Mouse (Mus musculus): ENCODE data around the gene Dennd4c. TPM values are rescaled to one million over a fixed set of nuclear protein-coding genes. Genes with fewer than 3 reads are reported as not detected.

Dennd4c gene
- polyA plus RNA-seq, 1 experiment: 2.8 TPM

GRCm38 (mm10) chr4:86710666-86711215, 37.6 kb upstream of the Dennd4c start:
- no peaks in the 10 kb centered on the region for H3K79me3 ChIP-seq (ENCODE audit: low read depth)
- no peak for TF ChIP-seq MAX (IDR thresholded peaks at IDR 0.05)
- TF ChIP-seq CTCF (IDR thresholded peaks at IDR 0.05; ENCODE audit: control insufficient read depth, insufficient read depth, insufficient read length): no peak
- no peak overlapping the region for H3K4me3 ChIP-seq (ENCODE audit: insufficient read depth, poor library complexity, severe bottlenecking)
- no peaks in the 10 kb centered on the region for H3K36me3 ChIP-seq (ENCODE audit: control insufficient read depth, insufficient read depth)
- H3K79me2 ChIP-seq (ENCODE audit: control insufficient read depth, insufficient read depth): no peaks in the 10 kb centered on the region
- no peak overlapping the region for H3ac ChIP-seq (ENCODE audit: control insufficient read depth, insufficient read length, low read depth)
- no peaks in the 10 kb centered on the region for H3K27me3 ChIP-seq (ENCODE audit: control insufficient read depth, insufficient read depth, insufficient read length)

DNA sequence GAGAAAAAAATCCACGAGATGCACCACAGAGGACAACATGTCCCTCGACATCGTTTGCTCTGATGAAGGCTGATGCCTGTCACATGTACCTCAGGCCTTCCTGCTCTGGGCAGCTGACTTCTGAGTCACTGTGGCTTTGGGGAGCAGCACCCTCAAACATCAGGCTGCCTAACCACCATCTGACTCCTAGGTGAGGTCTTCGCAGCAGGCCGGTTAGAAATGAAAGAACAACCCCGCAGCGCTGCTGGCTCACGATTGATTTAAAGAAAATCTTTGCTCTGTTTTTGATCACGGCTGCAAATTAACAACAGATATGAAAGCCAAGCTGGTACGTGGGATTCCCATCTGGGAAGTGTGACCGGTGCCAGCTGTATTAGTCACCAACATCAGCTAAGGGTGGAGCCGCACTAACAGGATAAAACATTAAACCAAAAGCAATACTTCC, 35.6 kb upstream of the Dennd4c start:
- Histone ChIP-seq H3K36me3 (ENCODE audit: control insufficient read depth, insufficient read depth) (no peaks in the 10 kb centered on the region), H3K79me3 (ENCODE audit: low read depth) (no peaks in the 10 kb centered on the region), H3K27me3 (ENCODE audit: control insufficient read depth, insufficient read depth, insufficient read length) (no peaks in the 10 kb centered on the region), H3ac (ENCODE audit: control insufficient read depth, insufficient read length, low read depth) (peak overlapping the region; percentile 9), H3K4me3 (ENCODE audit: insufficient read depth, poor library complexity, severe bottlenecking) (no peak overlapping the region), H3K79me2 (ENCODE audit: control insufficient read depth, insufficient read depth) (no peaks in the 10 kb centered on the region)
- peak; percentile 27 for TF ChIP-seq FOSL1 (IDR thresholded peaks at IDR 0.05; ENCODE audit: insufficient read depth, low read length, poor library complexity, severe bottlenecking)
- TF ChIP-seq USF1 (IDR thresholded peaks at IDR 0.05; ENCODE audit: low read depth): peak; percentile 83
- TF ChIP-seq MYOG (IDR thresholded peaks at IDR 0.05; ENCODE audit: control insufficient read depth, extremely low read depth, insufficient read length): no peak
- no peak for TF ChIP-seq CEBPB (IDR thresholded peaks at IDR 0.05; ENCODE audit: low read depth)
- peak; percentile 25 for TF ChIP-seq MYOD1 (IDR thresholded peaks at IDR 0.05; ENCODE audit: control insufficient read depth, insufficient read length, low read depth)
- peak; percentile 97 for TF ChIP-seq MAX (IDR thresholded peaks at IDR 0.05)
- no peak for TF ChIP-seq CTCF (IDR thresholded peaks at IDR 0.05; ENCODE audit: control insufficient read depth, insufficient read depth, insufficient read length)

DNA sequence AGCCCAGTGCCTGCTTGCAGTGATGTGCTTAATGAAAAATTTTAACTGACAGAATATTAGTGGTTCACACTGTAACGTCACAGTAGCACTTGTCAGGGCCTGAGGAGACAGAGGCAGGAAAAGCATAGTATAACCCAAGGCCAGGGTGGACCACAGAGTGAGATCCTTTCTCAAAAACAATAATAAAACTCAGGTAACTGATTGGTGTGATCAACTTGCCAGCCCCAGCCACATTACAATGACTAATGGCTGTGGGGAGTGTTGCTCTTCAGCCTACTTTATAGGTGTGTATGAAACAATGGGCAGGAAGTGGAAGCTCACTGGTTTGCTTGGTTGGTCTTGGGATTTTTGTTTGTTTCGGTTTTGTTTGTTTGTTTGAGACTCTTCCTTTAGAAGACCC, 34.8 kb upstream of the Dennd4c start:
- no peak overlapping the region for H3ac ChIP-seq (ENCODE audit: control insufficient read depth, insufficient read length, low read depth)
- no peaks in the 10 kb centered on the region for H3K27me3 ChIP-seq (ENCODE audit: control insufficient read depth, insufficient read depth, insufficient read length)
- H3K36me3 ChIP-seq (ENCODE audit: control insufficient read depth, insufficient read depth): no peaks in the 10 kb centered on the region
- H3K79me3 ChIP-seq (ENCODE audit: low read depth): no peaks in the 10 kb centered on the region
- no peak overlapping the region for H3K4me3 ChIP-seq (ENCODE audit: insufficient read depth, poor library complexity, severe bottlenecking)
- TF ChIP-seq MYOG (IDR thresholded peaks at IDR 0.05; ENCODE audit: control insufficient read depth, extremely low read depth, insufficient read length): no peak
- no peak for TF ChIP-seq MAX (IDR thresholded peaks at IDR 0.05)
- TF ChIP-seq FOSL1 (IDR thresholded peaks at IDR 0.05; ENCODE audit: insufficient read depth, low read length, poor library complexity, severe bottlenecking): no peak
- no peak for TF ChIP-seq CEBPB (IDR thresholded peaks at IDR 0.05; ENCODE audit: low read depth)
- TF ChIP-seq USF1 (IDR thresholded peaks at IDR 0.05; ENCODE audit: low read depth): no peak
- TF ChIP-seq CTCF (IDR thresholded peaks at IDR 0.05; ENCODE audit: control insufficient read depth, insufficient read depth, insufficient read length): no peak
- no peak for TF ChIP-seq MYOD1 (IDR thresholded peaks at IDR 0.05; ENCODE audit: control insufficient read depth, insufficient read length, low read depth)
- no peaks in the 10 kb centered on the region for H3K79me2 ChIP-seq (ENCODE audit: control insufficient read depth, insufficient read depth)

DNA sequence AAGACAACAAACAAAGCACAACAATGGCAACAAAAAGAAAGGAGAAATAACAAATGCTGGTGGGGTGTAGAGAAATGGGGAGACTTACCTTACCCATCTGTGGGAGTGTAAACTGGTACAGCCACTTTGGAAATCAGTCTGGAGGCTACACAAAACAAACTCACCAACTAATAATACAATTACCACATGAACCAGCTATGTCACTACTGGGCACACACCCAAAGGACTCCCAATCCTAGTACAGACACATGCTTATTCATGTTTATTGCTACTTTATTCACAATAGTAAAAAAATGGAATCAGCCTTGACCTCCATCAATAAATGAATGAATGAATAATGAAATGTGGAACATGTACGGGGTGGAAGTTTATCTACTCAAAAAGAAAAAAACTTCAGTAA, 33.0 kb upstream of the Dennd4c start:
- H3K79me2 ChIP-seq (ENCODE audit: control insufficient read depth, insufficient read depth): no peaks in the 10 kb centered on the region
- H3K27me3 ChIP-seq (ENCODE audit: control insufficient read depth, insufficient read depth, insufficient read length): no peaks in the 10 kb centered on the region
- H3K36me3 ChIP-seq (ENCODE audit: control insufficient read depth, insufficient read depth): no peaks in the 10 kb centered on the region
- H3K79me3 ChIP-seq (ENCODE audit: low read depth): no peaks in the 10 kb centered on the region
- TF ChIP-seq USF1 (IDR thresholded peaks at IDR 0.05; ENCODE audit: low read depth): no peak
- H3ac ChIP-seq (ENCODE audit: control insufficient read depth, insufficient read length, low read depth): no peak overlapping the region
- no peak overlapping the region for H3K4me3 ChIP-seq (ENCODE audit: insufficient read depth, poor library complexity, severe bottlenecking)

DNA sequence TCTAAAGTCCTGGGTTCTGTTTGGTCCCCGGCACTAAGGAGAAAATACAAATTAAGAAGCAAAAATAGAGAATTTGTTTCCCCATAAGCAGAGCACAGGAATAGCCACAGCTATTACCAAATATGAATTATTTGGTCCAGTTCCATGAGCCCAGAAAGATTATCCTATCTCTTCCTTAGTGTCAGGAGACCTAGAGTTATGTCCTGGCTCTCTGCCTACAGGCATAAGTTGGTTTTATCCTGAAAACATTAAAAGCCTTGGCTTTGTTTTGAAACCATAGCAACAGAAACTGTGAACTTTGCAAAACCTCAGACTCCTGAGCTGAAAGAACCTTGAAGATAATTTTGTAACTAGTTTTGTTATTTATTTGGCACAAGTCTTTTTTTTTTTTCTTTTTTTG, 31.2 kb upstream of the Dennd4c start:
- no peaks in the 10 kb centered on the region for H3K27me3 ChIP-seq (ENCODE audit: control insufficient read depth, insufficient read depth, insufficient read length)
- H3K36me3 ChIP-seq (ENCODE audit: control insufficient read depth, insufficient read depth): no peaks in the 10 kb centered on the region
- no peak overlapping the region for H3K4me3 ChIP-seq (ENCODE audit: insufficient read depth, poor library complexity, severe bottlenecking)

DNA sequence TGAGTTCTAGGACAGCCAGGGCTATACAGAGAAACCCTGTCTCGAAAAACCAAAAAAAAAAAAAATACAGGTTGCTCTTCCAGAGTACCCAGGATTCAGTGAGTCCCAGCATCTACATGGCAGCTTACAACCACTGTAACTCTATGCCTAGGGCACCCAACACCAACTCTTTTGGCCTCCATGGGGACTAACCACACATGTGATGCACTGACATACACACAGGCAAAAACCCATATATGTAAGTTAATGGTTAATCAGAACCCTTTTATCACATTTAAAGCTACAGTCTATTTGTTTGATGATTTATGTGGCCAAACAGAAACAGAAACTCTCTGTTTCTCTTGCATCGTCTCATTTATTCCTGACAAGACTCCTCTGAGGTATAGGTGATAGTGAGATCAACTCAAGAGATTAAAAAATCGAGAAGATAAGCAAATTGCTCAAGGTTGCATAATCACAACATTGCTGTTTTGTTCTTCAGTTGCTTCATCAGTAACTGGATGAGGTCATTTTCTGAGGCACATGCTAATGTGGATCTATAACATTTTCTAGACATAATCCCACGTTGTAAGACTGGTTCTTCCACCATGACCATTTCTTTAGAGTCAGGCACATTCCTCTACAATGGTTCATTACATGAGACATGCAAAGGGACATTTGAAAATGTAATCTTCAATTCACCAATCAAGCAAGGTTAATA, 29.3 kb upstream of the Dennd4c start:
- Histone ChIP-seq H3K79me2 (ENCODE audit: control insufficient read depth, insufficient read depth) (no peaks in the 10 kb centered on the region), H3K4me3 (ENCODE audit: insufficient read depth, poor library complexity, severe bottlenecking) (no peak overlapping the region), H3ac (ENCODE audit: control insufficient read depth, insufficient read length, low read depth) (no peak overlapping the region), H3K36me3 (ENCODE audit: control insufficient read depth, insufficient read depth) (no peaks in the 10 kb centered on the region), H3K27me3 (ENCODE audit: control insufficient read depth, insufficient read depth, insufficient read length) (no peaks in the 10 kb centered on the region), H3K79me3 (ENCODE audit: low read depth) (no peaks in the 10 kb centered on the region)
- TF ChIP-seq CEBPB (IDR thresholded peaks at IDR 0.05; ENCODE audit: low read depth) (no peak), MAX (IDR thresholded peaks at IDR 0.05) (no peak), FOSL1 (IDR thresholded peaks at IDR 0.05; ENCODE audit: insufficient read depth, low read length, poor library complexity, severe bottlenecking) (no peak), USF1 (IDR thresholded peaks at IDR 0.05; ENCODE audit: low read depth) (no peak), MYOD1 (IDR thresholded peaks at IDR 0.05; ENCODE audit: control insufficient read depth, insufficient read length, low read depth) (no peak), MYOG (IDR thresholded peaks at IDR 0.05; ENCODE audit: control insufficient read depth, extremely low read depth, insufficient read length) (no peak), CTCF (IDR thresholded peaks at IDR 0.05; ENCODE audit: control insufficient read depth, insufficient read depth, insufficient read length) (no peak)

More for the DNA sequence above, 31.2 kb upstream of the Dennd4c start:
- Histone ChIP-seq H3ac (ENCODE audit: control insufficient read depth, insufficient read length, low read depth) (no peak overlapping the region), H3K79me3 (ENCODE audit: low read depth) (no peaks in the 10 kb centered on the region), H3K79me2 (ENCODE audit: control insufficient read depth, insufficient read depth) (no peaks in the 10 kb centered on the region)
- TF ChIP-seq MAX (IDR thresholded peaks at IDR 0.05) (no peak), USF1 (IDR thresholded peaks at IDR 0.05; ENCODE audit: low read depth) (no peak), CEBPB (IDR thresholded peaks at IDR 0.05; ENCODE audit: low read depth) (no peak), CTCF (IDR thresholded peaks at IDR 0.05; ENCODE audit: control insufficient read depth, insufficient read depth, insufficient read length) (no peak), MYOD1 (IDR thresholded peaks at IDR 0.05; ENCODE audit: control insufficient read depth, insufficient read length, low read depth) (no peak), FOSL1 (IDR thresholded peaks at IDR 0.05; ENCODE audit: insufficient read depth, low read length, poor library complexity, severe bottlenecking) (no peak), MYOG (IDR thresholded peaks at IDR 0.05; ENCODE audit: control insufficient read depth, extremely low read depth, insufficient read length) (no peak)
